Mouse (Mus musculus) MEL (cell line): Measurements from ENCODE around the gene Bad. TPM values are rescaled to one million over a fixed set of nuclear protein-coding genes. Genes with fewer than 3 reads are reported as not detected.
A peak's percentile ranks its signal among the peaks of the same experiment; 100 is the strongest.

Source experiments
- DNase-seq: peaks from one replicate; pipeline ENCODE4 v3.0.0; 2011; ENCODE audit warnings: low read depth, low spot score
- H3K27ac ChIP-seq: 2 replicates; pipeline ENCODE4 v1.5.1; 2012; ENCODE audit warnings: low read depth, mild to moderate bottlenecking, control low read depth, low read length, moderate library complexity; ENCODE audit not compliant: control insufficient read depth
- H3K27me3 ChIP-seq, 2 experiments: fragments of 150-350 bp in 1 of 2; sonication (generic) in 1 of 2; 2 replicates each; pipeline ENCODE4 v1.6.1; 2012; ENCODE audit warnings: low read length in 2 of 2, mild to moderate bottlenecking in 2 of 2, improper control_type of control experiment in 1 of 2, moderate library complexity in 1 of 2; ENCODE audit not compliant: insufficient read depth in 2 of 2, control insufficient read depth in 1 of 2
- H3K36me3 ChIP-seq, 2 experiments: 2 replicates each; pipeline ENCODE4 v1.6.1; 2012 to 2014; ENCODE audit warnings: low read length in 2 of 2, improper control_type of control experiment in 1 of 2, inconsistent platforms in 1 of 2, mild to moderate bottlenecking in 1 of 2; ENCODE audit not compliant: insufficient read depth in 2 of 2, control insufficient read depth in 1 of 2
- H3K4me1 ChIP-seq, 2 experiments: fragments of 150-350 bp in 1 of 2; sonication (generic) in 1 of 2; 2 replicates each; pipeline ENCODE4 v1.6.1; 2012; ENCODE audit warnings: low read length in 2 of 2, improper control_type of control experiment in 1 of 2, mild to moderate bottlenecking in 1 of 2; ENCODE audit not compliant: insufficient read depth in 2 of 2, control insufficient read depth in 1 of 2
- H3K4me3 ChIP-seq, 2 experiments: fragments of 150-350 bp in 1 of 2; sonication (generic) in 1 of 2; 2 replicates each; pipeline ENCODE4 v1.5.1; 2012; ENCODE audit warnings: low read depth in 2 of 2, low read length in 2 of 2, mild to moderate bottlenecking in 2 of 2, moderate library complexity in 2 of 2, control low read depth in 1 of 2, improper control_type of control experiment in 1 of 2; ENCODE audit not compliant: control insufficient read depth in 1 of 2, insufficient read depth in 1 of 2
- H3K79me2 ChIP-seq: 2 replicates; pipeline ENCODE4 v1.6.1; 2012; ENCODE audit warnings: mild to moderate bottlenecking, low read length, moderate library complexity; ENCODE audit not compliant: control insufficient read depth, poor library complexity, insufficient read depth
- H3K9ac ChIP-seq: 2 replicates; pipeline ENCODE4 v1.6.1; 2012; ENCODE audit warnings: low read depth, mild to moderate bottlenecking, control low read depth, low read length, moderate library complexity; ENCODE audit not compliant: control insufficient read depth, poor library complexity, severe bottlenecking
- H3K9me3 ChIP-seq: fragments of 150-350 bp; sonication (generic); replicated peaks from 2 replicates; pipeline ENCODE4 v1.6.1; 2012; ENCODE audit warnings: mild to moderate bottlenecking, low read length, improper control_type of control experiment, moderate library complexity; ENCODE audit not compliant: insufficient read depth
- CHD2 ChIP-seq: IDR thresholded peaks from 2 replicates; pipeline ENCODE4 v1.6.1; 2011; ENCODE audit warnings: low read length, improper control_type of control experiment
- CTCF ChIP-seq, 3 experiments: IDR thresholded peaks in 2 of 3; conservative IDR thresholded peaks in 1 of 3; 2 replicates each; pipeline ENCODE4 v1.5.1; 2011 to 2012; ENCODE audit warnings: low read length in 3 of 3, low read depth in 2 of 3, mild to moderate bottlenecking in 2 of 3, improper control_type of control experiment in 1 of 3, inconsistent platforms in 1 of 3, mixed read lengths in 1 of 3, moderate library complexity in 1 of 3; ENCODE audit not compliant: control insufficient read depth in 1 of 3, insufficient read depth in 1 of 3, poor library complexity in 1 of 3, severe bottlenecking in 1 of 3
- ELF1 ChIP-seq: IDR thresholded peaks from 2 replicates; pipeline ENCODE4 v1.6.1; 2014; ENCODE audit warnings: low read depth, mild to moderate bottlenecking, inconsistent platforms, low read length, improper control_type of control experiment, moderate library complexity
- EP300 ChIP-seq, 2 experiments: IDR thresholded peaks; 2 replicates each; pipeline ENCODE4 v1.6.1; 2011; ENCODE audit warnings: improper control_type of control experiment in 2 of 2, low read length in 2 of 2, low read depth in 1 of 2, mild to moderate bottlenecking in 1 of 2
- ETS1 ChIP-seq: IDR thresholded peaks from 2 replicates; pipeline ENCODE4 v1.6.1; 2012; ENCODE audit warnings: low read depth, mild to moderate bottlenecking, inconsistent platforms, low read length, improper control_type of control experiment, moderate library complexity
- HCFC1 ChIP-seq: IDR thresholded peaks from 2 replicates; pipeline ENCODE4 v1.6.1; 2012; ENCODE audit warnings: low read depth, mild to moderate bottlenecking, inconsistent platforms, low read length, improper control_type of control experiment, moderate library complexity
- JUND ChIP-seq: IDR thresholded peaks from 2 replicates; pipeline ENCODE4 v1.6.1; 2011; ENCODE audit warnings: low read depth, mild to moderate bottlenecking, improper control_type of control experiment, low read length
- MAX ChIP-seq: IDR thresholded peaks from 2 replicates; pipeline ENCODE4 v1.6.1; 2011; ENCODE audit warnings: low read length, improper control_type of control experiment
- MXI1 ChIP-seq: IDR thresholded peaks from 2 replicates; pipeline ENCODE4 v1.6.1; 2011; ENCODE audit warnings: mild to moderate bottlenecking, low read depth, low read length, improper control_type of control experiment
- MYC ChIP-seq: IDR thresholded peaks from 2 replicates; pipeline ENCODE4 v1.6.1; 2011; ENCODE audit warnings: low read depth, mild to moderate bottlenecking, low read length, improper control_type of control experiment, moderate library complexity
- POLR2A ChIP-seq, 2 experiments: IDR thresholded peaks; 2 replicates each; pipeline ENCODE4 v1.6.1; 2011 to 2012; ENCODE audit warnings: low read length in 2 of 2, mild to moderate bottlenecking in 2 of 2, control low read depth in 1 of 2, improper control_type of control experiment in 1 of 2, low read depth in 1 of 2, moderate library complexity in 1 of 2; ENCODE audit not compliant: control insufficient read depth in 1 of 2, insufficient read depth in 1 of 2, poor library complexity in 1 of 2
- POLR2AphosphoS5 ChIP-seq: IDR thresholded peaks from 2 replicates; pipeline ENCODE4 v1.6.1; 2012; ENCODE audit warnings: low read depth, borderline replicate concordance, mild to moderate bottlenecking, inconsistent platforms, low read length, moderate library complexity, mixed read lengths
- SIN3A ChIP-seq: IDR thresholded peaks from 2 replicates; pipeline ENCODE4 v1.6.1; 2012; ENCODE audit warnings: low read length, improper control_type of control experiment, inconsistent platforms
- TAL1 ChIP-seq: IDR thresholded peaks from 2 replicates; pipeline ENCODE4 v1.6.1; 2012; ENCODE audit warnings: mild to moderate bottlenecking, inconsistent platforms, low read length, moderate library complexity, mixed read lengths
- TCF12 ChIP-seq: IDR thresholded peaks from 2 replicates; pipeline ENCODE4 v1.6.1; 2014; ENCODE audit warnings: low read depth, mild to moderate bottlenecking, inconsistent platforms, low read length, improper control_type of control experiment, moderate library complexity
- UBTF ChIP-seq: IDR thresholded peaks from 2 replicates; pipeline ENCODE4 v1.6.1; 2012; ENCODE audit warnings: low read depth, mild to moderate bottlenecking, inconsistent platforms, low read length, improper control_type of control experiment, moderate library complexity, borderline replicate concordance; ENCODE audit not compliant: insufficient read depth
- USF1 ChIP-seq: IDR thresholded peaks from 2 replicates; pipeline ENCODE4 v1.6.1; 2014; ENCODE audit warnings: low read depth, mild to moderate bottlenecking, inconsistent platforms, low read length, improper control_type of control experiment, moderate library complexity
- polyA plus RNA-seq, 2 experiments: library from polyadenylated mRNA; stranded (reverse) in 1 of 2; unstranded in 1 of 2; fragments of >175 nt in 1 of 2; fragments of >200 nt in 1 of 2; gene quantifications; 2 replicates each; pipeline versions ENCODE4 v1.2.1 to v1.2.4; 2012; ENCODE audit warnings: low replicate concordance in 2 of 2, low read depth in 1 of 2; ENCODE audit not compliant: insufficient read length in 2 of 2, insufficient read depth in 1 of 2, missing spikeins in 1 of 2
- total RNA-seq: library from RNA; depleted of rRNA; stranded (reverse); fragments of 300-350 nt; gene quantifications from 2 replicates; pipeline ENCODE4 v1.2.3, GENCODE M21; 2012

The Bad gene
- total and polyA plus RNA-seq, 3 experiments = 51.7 to 69.7 TPM; not detected in 1

DNA sequence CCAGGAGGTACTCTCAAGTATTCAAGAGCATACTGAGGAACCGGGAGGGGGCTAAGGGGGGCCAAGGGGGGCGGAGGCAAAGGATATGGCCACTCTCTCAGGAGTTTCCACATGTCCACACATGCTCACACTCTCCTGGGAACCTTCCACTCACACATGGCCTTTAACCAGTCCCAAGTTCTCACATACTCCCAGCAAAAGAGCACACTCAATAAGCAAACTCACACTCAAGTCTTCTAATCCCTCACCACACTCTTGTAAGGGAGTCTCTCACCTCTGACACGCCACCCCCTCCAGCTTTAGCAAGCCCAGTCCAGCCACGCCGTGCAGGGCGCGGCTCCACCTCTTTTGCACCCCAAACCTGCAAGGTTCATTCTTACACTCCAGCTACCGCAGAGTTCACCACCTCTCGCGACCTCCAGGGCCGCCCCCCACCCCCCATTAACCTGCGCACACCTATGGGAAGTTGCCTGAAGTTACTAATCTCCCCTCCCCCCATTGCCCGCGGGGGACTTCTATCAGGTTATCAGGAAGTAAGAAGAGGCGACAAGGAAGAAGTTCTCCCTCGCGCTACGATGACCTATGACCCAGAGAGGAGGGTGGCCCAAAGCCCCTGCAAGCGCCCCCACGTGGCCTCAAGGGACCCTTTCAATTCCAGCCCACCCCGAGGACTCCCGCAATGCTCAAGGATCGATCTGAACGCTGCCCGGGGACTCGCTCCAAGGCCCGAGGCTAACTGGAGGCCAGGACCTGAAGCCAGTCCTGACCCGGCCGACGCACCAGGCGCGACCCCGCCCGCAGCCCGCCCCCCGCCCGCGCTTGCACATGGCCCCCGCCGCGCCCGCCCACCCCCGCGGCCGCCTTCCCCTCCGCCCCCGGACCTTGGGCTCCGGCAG is 20.7 kb upstream of the Bad start:
- Histone ChIP-seq H3K27me3 (no peaks in the 10 kb centered on the region), H3K4me3 (peak overlapping the region; percentile 83 to 85), H3K79me2 (peaks cover 15% of the 10 kb centered on the region), H3K27ac (peak overlapping the region; percentile 65), H3K9ac (peak overlapping the region; percentile 88), H3K9me3 (no peaks in the 10 kb centered on the region), H3K4me1 (peaks cover 0 to 10% of the 10 kb centered on the region in 2 experiments; a peak in 1 of 4 replicates), H3K36me3 (peaks cover 0 to 5% of the 10 kb centered on the region in 2 experiments; a peak in 2 of 4 replicates)
- peak; percentile 28; the same call in 1 of the 2 replicates for TF ChIP-seq TCF12
- peak; percentile 24 to 27; a peak in 1 of 4 replicates for TF ChIP-seq POLR2A (IDR thresholded peaks at IDR 0.05; ENCODE audit: control insufficient read depth in 1 of 2, insufficient read depth in 1 of 2, low read depth in 1 of 2, low read length in 2 of 2, poor library complexity in 1 of 2)
- TF ChIP-seq POLR2AphosphoS5 = no peak
- peak; percentile 51; the same call in 1 of the 2 replicates for TF ChIP-seq MAX
- peak; percentile 74 for TF ChIP-seq ELF1
- TF ChIP-seq MXI1 = peak; percentile 73
- peak; percentile 17; the same call in 1 of the 2 replicates for TF ChIP-seq ETS1
- TF ChIP-seq TAL1 = no peak
- 0 out of 2 replicates have a peak, but pooled peaks have one; percentile 12 for TF ChIP-seq SIN3A
- no peak for TF ChIP-seq JUND
- 0 out of 2 replicates have a peak, but pooled peaks have one; percentile 59 for TF ChIP-seq MYC
- peak; percentile 70; the same call in 1 of the 2 replicates for TF ChIP-seq HCFC1
- peak; percentile 62 for TF ChIP-seq CHD2
- TF ChIP-seq EP300 (IDR thresholded peaks at IDR 0.05; ENCODE audit: low read depth in 1 of 2, low read length in 2 of 2) = peak in 1 of 2 experiments; percentile 19; a peak in 1 of 4 replicates
- TF ChIP-seq USF1 = 0 out of 2 replicates have a peak, but pooled peaks have one; percentile 21
- TF ChIP-seq CTCF (IDR thresholded peaks at IDR 0.05 in 2 of 3, conservative IDR thresholded peaks at IDR 0.05 in 1 of 3; ENCODE audit: control insufficient read depth in 1 of 3, insufficient read depth in 1 of 3, low read depth in 2 of 3, low read length in 3 of 3, poor library complexity in 1 of 3, severe bottlenecking in 1 of 3) = peak in 1 of 3 experiments; percentile 30; a peak in 1 of 6 replicates
- TF ChIP-seq UBTF = no peak
- peak; percentile 77 for DNase-seq
